Mouse (Mus musculus) hindbrain, embryonic 13.5 days (tissue): ENCODE data around the gene Hnf1a. TPM values are rescaled to one million over a fixed set of nuclear protein-coding genes. Genes with fewer than 3 reads are reported as not detected.

Experiments used
- ATAC-seq: fragments of 200-750 bp; cut with Nextera tagmentation; 2 replicates; pipeline ENCODE4 v1.8.0; 2017; ENCODE audit warnings: moderate TSS enrichment; ENCODE audit not compliant: low FRiP score
- H3K27ac ChIP-seq: fragments of 300-500 bp; sonication (generic); 2 replicates; pipeline ENCODE4 v1.5.1; 2015; ENCODE audit warnings: inconsistent platforms, mild to moderate bottlenecking, moderate library complexity
- H3K27me3 ChIP-seq: fragments of 300-500 bp; sonication (generic); 2 replicates; pipeline ENCODE4 v1.6.1; 2015; ENCODE audit warnings: mild to moderate bottlenecking, inconsistent platforms
- H3K36me3 ChIP-seq: fragments of 300-500 bp; sonication (generic); 2 replicates; pipeline ENCODE4 v1.6.1; 2015; ENCODE audit warnings: mild to moderate bottlenecking, inconsistent platforms
- H3K4me1 ChIP-seq: fragments of 300-500 bp; sonication (generic); replicated peaks from 2 replicates; pipeline ENCODE4 v1.6.1; 2015; ENCODE audit warnings: inconsistent platforms
- H3K4me2 ChIP-seq: fragments of 300-500 bp; sonication (generic); 2 replicates; pipeline ENCODE4 v1.6.1; 2015; ENCODE audit warnings: inconsistent platforms, mild to moderate bottlenecking, moderate library complexity
- H3K4me3 ChIP-seq: fragments of 300-500 bp; sonication (generic); 2 replicates; pipeline ENCODE4 v1.5.1; 2015; ENCODE audit warnings: mild to moderate bottlenecking, inconsistent platforms
- H3K9ac ChIP-seq: fragments of 300-500 bp; sonication (generic); 2 replicates; pipeline ENCODE4 v1.6.1; 2015; ENCODE audit warnings: mild to moderate bottlenecking, inconsistent platforms
- H3K9me3 ChIP-seq: fragments of 300-500 bp; sonication (generic); 2 replicates; pipeline ENCODE4 v1.6.1; 2016; ENCODE audit warnings: inconsistent platforms
- WGBS: fragments of 180-500 bp; shearing (Covaris S2); methylation state at CpG from one replicate; pipeline ENCODE4 v1.1.7; 2015; 5-methylcytosine and 5-hydroxymethylcytosine counted together
- polyA plus RNA-seq: library from polyadenylated mRNA; unstranded; fragments of >200 nt; fragmentation: Nextera tagmentation; extraction: Ambion mirVana; gene quantifications from 2 replicates; pipeline ENCODE4 v1.2.1, GENCODE M21; 2015

The Hnf1a gene
- polyA plus RNA-seq, 1 experiment from 2014 or later: not detected

GRCm38 (mm10) chr5:114978473-114978872, 7.6 kb upstream of the Hnf1a start:
- H3K27ac ChIP-seq: no peak overlapping the region
- H3K27me3 ChIP-seq: no peaks in the 10 kb centered on the region
- no peaks in the 10 kb centered on the region for H3K9me3 ChIP-seq
- no peak overlapping the region for H3K4me3 ChIP-seq
- H3K36me3 ChIP-seq: no peaks in the 10 kb centered on the region
- no peak for ATAC-seq
- 71% methylated on average over 11 of the region's 11 CpGs for WGBS
- no peak overlapping the region for H3K4me2 ChIP-seq
- no peak overlapping the region for H3K9ac ChIP-seq
- peaks cover 9% of the 10 kb centered on the region for H3K4me1 ChIP-seq

- H3K27ac ChIP-seq: no peak overlapping the region
- no peaks in the 10 kb centered on the region for H3K27me3 ChIP-seq
- ATAC-seq: no peak
- H3K9ac ChIP-seq: no peak overlapping the region
- H3K4me2 ChIP-seq: no peak overlapping the region
- peaks cover 9% of the 10 kb centered on the region for H3K4me1 ChIP-seq
- H3K9me3 ChIP-seq: no peaks in the 10 kb centered on the region
- H3K4me3 ChIP-seq: no peak overlapping the region
- H3K36me3 ChIP-seq: no peaks in the 10 kb centered on the region
These were observed 6.0 kb upstream of the Hnf1a start for GRCm38 (mm10) chr5:114976935-114977334.

GRCm38 (mm10) chr5:114973131-114973530, 2.2 kb upstream of the Hnf1a start:
- Histone ChIP-seq H3K36me3 (no peaks in the 10 kb centered on the region), H3K4me3 (no peak overlapping the region), H3K9me3 (no peaks in the 10 kb centered on the region), H3K4me2 (no peak overlapping the region), H3K4me1 (peaks cover 4% of the 10 kb centered on the region; the same call in 1 of the 2 replicates), H3K27ac (no peak overlapping the region), H3K27me3 (peaks cover 27% of the 10 kb centered on the region), H3K9ac (no peak overlapping the region)
- WGBS: 85% methylated on average over 8 of the region's 8 CpGs
- ATAC-seq: no peak

- Histone ChIP-seq H3K36me3 (no peaks in the 10 kb centered on the region), H3K27me3 (peaks cover 36% of the 10 kb centered on the region), H3K27ac (no peak overlapping the region), H3K4me3 (no peak overlapping the region), H3K4me2 (no peak overlapping the region), H3K9ac (no peak overlapping the region), H3K9me3 (no peaks in the 10 kb centered on the region), H3K4me1 (peaks cover 4% of the 10 kb centered on the region; the same call in 1 of the 2 replicates)
- ATAC-seq: no peak
- WGBS: 83% methylated on average over 9 of the region's 9 CpGs
These were observed 1.3 kb upstream of the Hnf1a start for GRCm38 (mm10) chr5:114972201-114972600.

GRCm38 (mm10) chr5:114969609-114970215, 1.2 kb downstream of the Hnf1a start:
- H3K9ac ChIP-seq: no peak overlapping the region
- H3K36me3 ChIP-seq: no peaks in the 10 kb centered on the region
- no peak for ATAC-seq
- H3K4me2 ChIP-seq: no peak overlapping the region
- H3K27me3 ChIP-seq: peaks cover 43% of the 10 kb centered on the region
- no peak overlapping the region for H3K27ac ChIP-seq
- peaks cover 4% of the 10 kb centered on the region; the same call in 1 of the 2 replicates for H3K4me1 ChIP-seq
- 44% methylated on average over 13 of the region's 13 CpGs for WGBS
- H3K9me3 ChIP-seq: no peaks in the 10 kb centered on the region
- no peak overlapping the region for H3K4me3 ChIP-seq

- Histone ChIP-seq H3K27ac (no peak overlapping the region), H3K36me3 (no peaks in the 10 kb centered on the region), H3K4me2 (no peak overlapping the region), H3K9me3 (no peaks in the 10 kb centered on the region), H3K9ac (no peak overlapping the region), H3K27me3 (peaks cover 43% of the 10 kb centered on the region), H3K4me3 (no peak overlapping the region), H3K4me1 (peaks cover 4% of the 10 kb centered on the region; the same call in 1 of the 2 replicates)
- ATAC-seq: no peak
- 18% methylated on average over 4 of the region's 4 CpGs for WGBS
These were observed 1.8 kb downstream of the Hnf1a start for GRCm38 (mm10) chr5:114969064-114969463.

- H3K9me3 ChIP-seq: no peaks in the 10 kb centered on the region
- no peak overlapping the region for H3K4me2 ChIP-seq
- peaks cover 4% of the 10 kb centered on the region; the same call in 1 of the 2 replicates for H3K4me1 ChIP-seq
- H3K9ac ChIP-seq: no peak overlapping the region
- H3K27ac ChIP-seq: no peak overlapping the region
- H3K27me3 ChIP-seq: peaks cover 43% of the 10 kb centered on the region
- H3K36me3 ChIP-seq: no peaks in the 10 kb centered on the region
- no peak for ATAC-seq
- WGBS: 12% methylated on average over 7 of the region's 7 CpGs
- no peak overlapping the region for H3K4me3 ChIP-seq
These were observed 2.2 kb downstream of the Hnf1a start for GRCm38 (mm10) chr5:114968651-114969050.

GRCm38 (mm10) chr5:114967523-114968268, 3.2 kb downstream of the Hnf1a start:
- no peak overlapping the region for H3K4me3 ChIP-seq
- no peak for ATAC-seq
- no peaks in the 10 kb centered on the region for H3K9me3 ChIP-seq
- 39% methylated on average over 14 of the region's 14 CpGs for WGBS
- H3K27ac ChIP-seq: no peak overlapping the region
- no peaks in the 10 kb centered on the region for H3K36me3 ChIP-seq
- no peak overlapping the region for H3K4me2 ChIP-seq
- H3K9ac ChIP-seq: no peak overlapping the region
- peaks cover 43% of the 10 kb centered on the region for H3K27me3 ChIP-seq
- peaks cover 4% of the 10 kb centered on the region; the same call in 1 of the 2 replicates for H3K4me1 ChIP-seq

GRCm38 (mm10) chr5:114964967-114965898, 5.7 kb downstream of the Hnf1a start:
- no peak overlapping the region for H3K9ac ChIP-seq
- H3K27me3 ChIP-seq: peaks cover 37% of the 10 kb centered on the region
- H3K4me1 ChIP-seq: peaks cover 12% of the 10 kb centered on the region
- ATAC-seq: no peak
- 71% methylated on average over 17 of the region's 17 CpGs for WGBS
- H3K36me3 ChIP-seq: no peaks in the 10 kb centered on the region
- H3K4me2 ChIP-seq: no peak overlapping the region
- no peak overlapping the region for H3K4me3 ChIP-seq
- H3K9me3 ChIP-seq: no peaks in the 10 kb centered on the region
- no peak overlapping the region for H3K27ac ChIP-seq

GRCm38 (mm10) chr5:114964315-114964966, 6.5 kb downstream of the Hnf1a start:
- H3K9ac ChIP-seq: no peak overlapping the region
- H3K36me3 ChIP-seq: no peaks in the 10 kb centered on the region
- peaks cover 12% of the 10 kb centered on the region for H3K4me1 ChIP-seq
- no peak overlapping the region for H3K27ac ChIP-seq
- H3K9me3 ChIP-seq: 0 out of 2 replicates have a peak, but pooled peaks cover under 1% of the 10 kb centered on the region
- no peak overlapping the region for H3K4me2 ChIP-seq
- H3K27me3 ChIP-seq: peaks cover 29% of the 10 kb centered on the region
- 76% methylated on average over 7 of the region's 7 CpGs for WGBS
- no peak overlapping the region for H3K4me3 ChIP-seq
- no peak for ATAC-seq

GRCm38 (mm10) chr5:114961590-114962360, 9.1 kb downstream of the Hnf1a start:
- Histone ChIP-seq H3K9me3 (0 out of 2 replicates have a peak, but pooled peaks cover 7% of the 10 kb centered on the region), H3K27me3 (0 out of 2 replicates have a peak, but pooled peaks cover 7% of the 10 kb centered on the region), H3K4me3 (no peak overlapping the region), H3K9ac (no peak overlapping the region), H3K4me1 (peaks cover 8% of the 10 kb centered on the region), H3K4me2 (no peak overlapping the region), H3K27ac (0 out of 2 replicates have a peak overlapping the region, but pooled peaks have one; percentile 8), H3K36me3 (no peaks in the 10 kb centered on the region)
- no peak for ATAC-seq
- WGBS: 31% methylated on average over 4 of the region's 4 CpGs
